Mouse (Mus musculus) neural tube, embryonic 15.5 days (tissue): ENCODE results near the gene Cxcr4. TPM values are rescaled to one million over a fixed set of nuclear protein-coding genes. Genes with fewer than 3 reads are reported as not detected.

ENCODE experiments used
- ATAC-seq: fragments of 200-750 bp; cut with Nextera tagmentation; 2 replicates; pipeline ENCODE4 v1.8.0; 2017; ENCODE audit warnings: mild to moderate bottlenecking, moderate TSS enrichment, moderate library complexity; ENCODE audit not compliant: low FRiP score
- H3K27ac ChIP-seq: fragments of 300-500 bp; sonication (generic); replicated peaks from 2 replicates; pipeline ENCODE4 v1.5.1; 2015; ENCODE audit warnings: mild to moderate bottlenecking, inconsistent platforms
- H3K27me3 ChIP-seq: fragments of 300-500 bp; sonication (generic); replicated peaks from 2 replicates; pipeline ENCODE4 v1.6.1; 2015; ENCODE audit warnings: inconsistent platforms
- H3K36me3 ChIP-seq: fragments of 300-500 bp; sonication (generic); 2 replicates; pipeline ENCODE4 v1.6.1; 2015; ENCODE audit warnings: inconsistent platforms
- H3K4me1 ChIP-seq: fragments of 300-500 bp; sonication (generic); 2 replicates; pipeline ENCODE4 v1.6.1; 2015; ENCODE audit warnings: inconsistent platforms
- H3K4me2 ChIP-seq: fragments of 300-500 bp; sonication (generic); 2 replicates; pipeline ENCODE4 v1.6.1; 2015; ENCODE audit warnings: inconsistent platforms, mild to moderate bottlenecking, moderate library complexity
- H3K4me3 ChIP-seq: fragments of 300-500 bp; sonication (generic); replicated peaks from 2 replicates; pipeline ENCODE4 v1.5.1; 2015; ENCODE audit warnings: mild to moderate bottlenecking, inconsistent platforms
- H3K9ac ChIP-seq: fragments of 300-500 bp; sonication (generic); replicated peaks from 2 replicates; pipeline ENCODE4 v1.6.1; 2015; ENCODE audit warnings: mild to moderate bottlenecking, inconsistent platforms
- H3K9me3 ChIP-seq: fragments of 300-500 bp; sonication (generic); replicated peaks from 2 replicates; pipeline ENCODE4 v1.6.1; 2016; ENCODE audit warnings: inconsistent platforms
- WGBS: fragments of 180-500 bp; shearing (Covaris S2); methylation state at CpG from one replicate; pipeline ENCODE4 v1.1.7; 2015; ENCODE audit warnings: mixed read lengths; 5-methylcytosine and 5-hydroxymethylcytosine counted together
- polyA plus RNA-seq: library from polyadenylated mRNA; unstranded; fragments of >200 nt; fragmentation: Nextera tagmentation; extraction: Ambion mirVana; gene quantifications from 2 replicates; pipeline ENCODE4 v1.2.1, GENCODE M21; 2015

Gene Cxcr4
- polyA plus RNA-seq, 1 experiment from 2014 or later = 4.2 TPM

- no peak overlapping the region for H3K4me3 ChIP-seq
- H3K27ac ChIP-seq = 0 out of 2 replicates have a peak overlapping the region, but pooled peaks have one; percentile 13
- H3K4me2 ChIP-seq = no peak overlapping the region
- 12% methylated on average over 6 of the region's 6 CpGs for WGBS
- ATAC-seq = no peak
- H3K27me3 ChIP-seq = peaks cover 17% of the 10 kb centered on the region; the same call in 1 of the 2 replicates
- H3K4me1 ChIP-seq = peaks cover 48% of the 10 kb centered on the region
- no peaks in the 10 kb centered on the region for H3K36me3 ChIP-seq
- H3K9me3 ChIP-seq = no peaks in the 10 kb centered on the region
- H3K9ac ChIP-seq = no peak overlapping the region
Observed at GRCm38 (mm10) chr1:128595528-128595927, 3.4 kb upstream of the Cxcr4 start.

DNA sequence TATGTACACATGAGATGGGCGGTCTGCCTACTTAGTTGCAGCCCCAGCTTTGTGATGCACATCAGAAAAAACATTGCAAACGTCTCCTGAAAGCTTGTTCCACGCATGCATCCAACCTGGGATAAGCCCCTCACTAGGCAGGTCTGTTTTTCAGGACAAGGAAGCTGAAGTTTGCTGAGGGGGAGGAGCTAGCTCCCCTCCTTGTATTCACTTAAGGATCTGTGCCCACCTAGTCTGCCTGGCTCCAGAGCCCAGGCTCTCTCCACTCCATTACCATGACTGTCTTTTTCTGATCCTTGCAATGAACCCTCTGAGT lies 3.0 kb upstream of the Cxcr4 start:
- WGBS = 32% methylated on average over 3 of the region's 3 CpGs
- no peak for ATAC-seq
- H3K27ac ChIP-seq = 0 out of 2 replicates have a peak overlapping the region, but pooled peaks have one; percentile 13
- H3K9ac ChIP-seq = no peak overlapping the region
- no peaks in the 10 kb centered on the region for H3K36me3 ChIP-seq
- no peak overlapping the region for H3K4me2 ChIP-seq
- no peak overlapping the region for H3K4me3 ChIP-seq
- H3K4me1 ChIP-seq = peaks cover 49% of the 10 kb centered on the region
- H3K27me3 ChIP-seq = peaks cover 17% of the 10 kb centered on the region; the same call in 1 of the 2 replicates
- H3K9me3 ChIP-seq = no peaks in the 10 kb centered on the region

DNA sequence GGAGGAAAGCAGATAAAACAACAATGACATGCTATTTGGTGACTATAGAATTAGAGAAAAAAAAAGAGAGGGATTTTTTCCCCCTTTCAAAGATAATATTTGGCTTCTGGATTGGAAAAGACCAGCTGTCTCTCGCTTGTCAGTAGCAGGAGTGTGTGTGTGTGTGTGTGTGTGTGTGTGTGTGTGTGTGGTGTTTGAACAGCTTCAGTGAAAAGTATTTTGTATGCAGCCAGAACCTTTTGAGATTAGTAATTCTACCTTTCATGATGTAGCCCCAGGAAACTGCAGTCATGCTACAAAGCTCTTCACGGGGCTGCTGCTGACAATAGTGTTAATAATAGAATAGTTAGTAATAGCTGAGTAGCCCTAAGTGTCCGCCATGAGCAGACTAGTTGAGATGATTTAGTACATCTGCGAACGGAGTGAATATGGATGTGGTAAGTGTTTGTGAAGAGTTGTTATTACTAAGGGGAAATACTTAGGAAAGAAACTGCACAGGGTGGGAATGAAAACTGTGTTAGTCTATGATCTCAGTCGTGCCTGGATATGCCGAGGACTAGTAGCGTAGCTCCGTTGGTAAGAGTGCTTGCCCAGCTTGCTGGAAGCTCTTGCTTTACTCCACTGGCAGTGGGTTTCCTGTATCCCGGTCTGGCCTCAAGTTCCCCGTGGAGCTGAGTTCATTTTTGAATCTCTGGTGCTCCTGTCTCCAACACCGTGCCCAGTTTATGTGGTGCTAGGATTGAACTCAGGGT lies 2.4 kb upstream of the Cxcr4 start:
- no peak for ATAC-seq
- Histone ChIP-seq H3K4me1 (peaks cover 49% of the 10 kb centered on the region), H3K27ac (no peak overlapping the region), H3K4me2 (no peak overlapping the region), H3K9me3 (no peaks in the 10 kb centered on the region), H3K4me3 (no peak overlapping the region), H3K9ac (no peak overlapping the region), H3K27me3 (peaks cover 17% of the 10 kb centered on the region; the same call in 1 of the 2 replicates), H3K36me3 (no peaks in the 10 kb centered on the region)
- WGBS = 31% methylated on average over 12 of the region's 12 CpGs

DNA sequence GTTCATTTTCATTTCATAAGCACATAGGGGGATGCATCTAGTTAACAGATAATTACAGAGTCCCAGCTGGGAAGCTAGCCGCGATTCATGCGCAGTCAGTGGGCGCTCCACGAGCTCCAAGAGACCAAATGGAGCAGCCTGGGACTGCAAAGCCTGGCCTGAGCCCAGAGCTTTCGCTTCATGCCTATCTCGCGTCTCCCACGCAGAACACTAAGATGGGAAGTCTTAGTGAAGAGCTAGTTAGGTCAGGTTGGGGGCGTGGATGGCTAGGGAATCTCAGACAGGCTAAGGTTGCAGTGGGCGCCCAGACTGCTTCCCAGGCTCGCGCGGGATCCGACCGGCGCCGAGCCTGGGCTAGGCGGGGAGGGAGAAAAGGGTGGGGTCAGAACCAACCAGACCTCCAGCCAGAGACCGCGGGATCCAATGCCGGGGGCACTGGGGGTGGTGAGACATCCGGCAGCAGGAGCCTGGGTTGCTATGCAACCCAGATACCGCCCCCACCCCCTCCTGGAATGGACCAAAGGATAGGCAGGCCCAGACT lies 938 bp upstream of the Cxcr4 start:
- peak overlapping the region; percentile 72 for H3K27ac ChIP-seq
- H3K9me3 ChIP-seq = no peaks in the 10 kb centered on the region
- peaks cover 49% of the 10 kb centered on the region for H3K4me1 ChIP-seq
- ATAC-seq = peak; percentile 48
- peaks cover 16% of the 10 kb centered on the region; the same call in 1 of the 2 replicates for H3K27me3 ChIP-seq
- H3K4me2 ChIP-seq = peak overlapping the region; percentile 96
- H3K4me3 ChIP-seq = peak overlapping the region; percentile 60
- 1% methylated on average over 24 of the region's 24 CpGs for WGBS
- H3K36me3 ChIP-seq = no peaks in the 10 kb centered on the region
- H3K9ac ChIP-seq = peak overlapping the region; percentile 28

DNA sequence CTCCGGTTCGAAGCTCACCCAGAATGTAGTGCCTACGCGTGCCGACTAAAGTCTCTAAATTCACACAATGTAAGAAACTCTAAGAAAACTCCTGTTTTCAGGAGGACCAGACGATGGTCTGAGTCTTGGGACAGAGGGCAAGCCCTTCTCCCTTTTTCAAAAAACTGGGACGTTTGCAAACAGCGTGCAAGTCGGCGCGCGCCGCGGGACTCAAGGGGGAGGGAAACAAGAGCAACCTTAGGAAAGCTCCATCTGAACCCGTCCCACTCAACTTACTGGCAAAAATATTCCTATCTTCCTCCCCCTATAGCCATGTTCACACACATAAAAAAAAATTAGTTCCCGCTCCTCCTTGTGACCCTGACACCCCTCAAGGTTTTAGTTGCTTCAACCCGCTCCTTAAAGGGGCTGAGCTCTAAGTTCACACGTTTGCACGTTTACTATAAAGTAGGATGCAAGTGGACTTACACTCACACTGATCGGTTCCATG lies 327 bp downstream of the Cxcr4 start:
- H3K4me1 ChIP-seq = peaks cover 49% of the 10 kb centered on the region
- no peaks in the 10 kb centered on the region for H3K36me3 ChIP-seq
- WGBS = under 1% methylated on average over 20 of the region's 20 CpGs
- H3K9ac ChIP-seq = peak overlapping the region; percentile 60
- H3K4me2 ChIP-seq = peak overlapping the region; percentile 96
- no peaks in the 10 kb centered on the region for H3K9me3 ChIP-seq
- peaks cover 13% of the 10 kb centered on the region; the same call in 1 of the 2 replicates for H3K27me3 ChIP-seq
- peak overlapping the region; percentile 68 for H3K27ac ChIP-seq
- H3K4me3 ChIP-seq = peak overlapping the region; percentile 60
- ATAC-seq = 0 out of 2 replicates have a peak, but pooled peaks have one; percentile 0

DNA sequence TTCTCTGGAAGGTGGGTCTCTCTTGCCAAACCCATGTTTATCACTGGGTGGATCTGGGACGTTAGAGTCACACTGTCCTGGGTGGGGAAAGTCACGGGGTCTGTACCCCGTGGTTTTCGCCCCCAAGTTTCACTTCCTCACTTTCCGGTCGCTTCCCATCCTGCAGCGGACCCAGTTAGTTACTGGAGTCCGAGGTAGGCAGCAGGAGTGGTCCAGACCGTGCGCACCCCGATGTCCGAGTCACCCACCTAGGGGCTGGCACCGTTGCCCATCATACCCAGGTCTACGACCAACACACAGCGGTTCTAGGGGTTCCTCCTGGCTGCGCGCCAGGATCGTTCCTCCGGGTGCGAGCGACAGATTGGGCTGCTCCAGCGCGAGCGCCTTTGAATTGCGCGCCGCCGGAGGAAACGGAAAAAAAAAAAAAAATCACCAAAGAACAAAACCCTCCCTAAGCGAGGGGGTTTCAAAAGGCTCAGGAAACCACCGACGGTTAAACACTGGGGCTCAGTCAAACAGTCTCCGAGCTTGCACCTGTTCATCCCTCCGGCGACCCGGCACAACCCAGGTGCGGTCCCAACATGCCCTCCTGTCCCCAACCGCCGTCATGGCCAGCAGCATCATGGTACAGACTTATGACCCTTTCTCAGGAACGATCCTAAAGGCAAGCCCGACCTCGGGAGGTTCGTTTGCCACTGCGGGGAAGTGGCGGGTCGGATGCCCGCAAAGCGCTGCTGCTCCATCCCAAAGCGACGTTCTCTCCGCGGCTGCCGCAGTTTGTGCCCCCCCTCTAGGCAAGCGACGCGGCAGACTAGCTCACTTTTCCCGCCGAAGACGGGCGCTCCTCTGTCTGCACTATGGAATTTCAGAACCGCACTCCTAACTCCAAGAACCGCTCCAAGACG lies 1.0 kb downstream of the Cxcr4 start:
- peak overlapping the region; percentile 60 for H3K4me3 ChIP-seq
- no peaks in the 10 kb centered on the region for H3K9me3 ChIP-seq
- H3K27ac ChIP-seq = peak overlapping the region; percentile 68
- H3K9ac ChIP-seq = peak overlapping the region; percentile 60
- H3K4me1 ChIP-seq = peaks cover 53% of the 10 kb centered on the region
- no peaks in the 10 kb centered on the region for H3K36me3 ChIP-seq
- WGBS = under 1% methylated on average over 63 of the region's 63 CpGs
- H3K4me2 ChIP-seq = peak overlapping the region; percentile 96
- H3K27me3 ChIP-seq = peaks cover 13% of the 10 kb centered on the region; the same call in 1 of the 2 replicates
- 0 out of 2 replicates have a peak, but pooled peaks have one; percentile 10 for ATAC-seq

DNA sequence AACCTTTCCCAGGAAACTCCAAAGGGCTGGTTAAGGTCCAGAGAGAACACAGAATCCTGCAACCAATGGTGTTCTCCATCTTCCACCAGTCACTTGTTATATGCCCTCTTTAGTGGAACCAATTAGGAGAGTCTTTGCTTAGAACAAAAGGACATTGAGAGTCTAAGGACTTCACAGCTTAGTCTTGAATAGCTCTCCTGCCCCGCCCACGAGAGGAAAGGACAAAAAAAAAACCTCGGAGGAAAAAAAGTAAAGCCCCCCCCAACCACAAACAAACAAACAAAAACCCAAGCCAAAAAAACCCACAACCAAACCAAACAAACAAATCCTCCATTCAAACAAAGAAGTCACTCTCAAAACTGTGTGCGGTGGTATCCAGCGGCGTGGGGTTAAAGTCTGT lies 2.1 kb downstream of the Cxcr4 start:
- peak overlapping the region; percentile 60 for H3K4me3 ChIP-seq
- H3K4me2 ChIP-seq = peak overlapping the region; percentile 96
- H3K9ac ChIP-seq = no peak overlapping the region
- H3K9me3 ChIP-seq = no peaks in the 10 kb centered on the region
- peaks cover 45% of the 10 kb centered on the region for H3K4me1 ChIP-seq
- no peaks in the 10 kb centered on the region for H3K36me3 ChIP-seq
- no peak overlapping the region for H3K27ac ChIP-seq
- ATAC-seq = no peak
- 3% methylated on average over 6 of the region's 6 CpGs for WGBS
- 0 out of 2 replicates have a peak, but pooled peaks cover 6% of the 10 kb centered on the region for H3K27me3 ChIP-seq

DNA sequence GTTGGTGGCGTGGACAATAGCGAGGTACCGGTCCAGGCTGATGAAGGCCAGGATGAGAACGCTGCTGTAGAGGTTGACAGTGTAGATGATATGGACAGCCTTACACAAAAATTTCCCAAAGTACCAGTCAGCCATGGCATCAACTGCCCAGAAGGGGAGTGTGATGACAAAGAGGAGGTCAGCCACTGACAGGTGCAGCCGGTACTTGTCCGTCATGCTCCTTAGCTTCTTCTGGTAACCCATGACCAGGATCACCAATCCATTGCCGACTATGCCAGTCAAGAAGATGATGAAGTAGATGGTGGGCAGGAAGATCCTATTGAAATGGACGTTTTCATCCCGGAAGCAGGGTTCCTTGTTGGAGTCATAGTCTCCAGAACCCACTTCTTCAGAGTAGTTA lies 2.6 kb downstream of the Cxcr4 start:
- Histone ChIP-seq H3K27ac (0 out of 2 replicates have a peak overlapping the region, but pooled peaks have one; percentile 13), H3K9ac (no peak overlapping the region)
- 63% methylated on average over 9 of the region's 9 CpGs for WGBS

DNA sequence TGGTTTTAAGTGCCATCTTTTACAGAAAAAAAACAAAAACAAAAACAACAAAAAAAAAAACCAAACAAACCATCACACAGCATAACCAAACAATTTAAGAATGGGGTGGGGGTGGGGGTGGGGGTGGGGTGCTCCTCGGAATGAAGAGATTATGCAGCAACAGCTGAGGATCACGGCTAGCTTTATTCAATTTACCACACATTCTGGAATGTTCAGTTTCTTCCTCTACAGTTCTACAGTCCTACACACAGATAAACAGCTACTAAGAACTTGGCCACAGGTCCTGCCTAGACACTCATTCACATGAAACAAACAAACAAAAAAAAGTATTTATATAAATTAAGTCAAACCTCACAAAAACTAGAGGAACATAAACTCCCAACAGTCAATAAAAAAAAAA lies 3.8 kb downstream of the Cxcr4 start:
- WGBS = 28% methylated on average over 2 of the region's 2 CpGs
- no peaks in the 10 kb centered on the region for H3K9me3 ChIP-seq
- H3K36me3 ChIP-seq = no peaks in the 10 kb centered on the region
- H3K27me3 ChIP-seq = no peaks in the 10 kb centered on the region
- peaks cover 32% of the 10 kb centered on the region for H3K4me1 ChIP-seq
- H3K4me2 ChIP-seq = no peak overlapping the region
- no peak for ATAC-seq
- no peak overlapping the region for H3K27ac ChIP-seq
- no peak overlapping the region for H3K9ac ChIP-seq
- no peak overlapping the region for H3K4me3 ChIP-seq

More for the DNA sequence above, 2.6 kb downstream of the Cxcr4 start:
- no peaks in the 10 kb centered on the region for H3K9me3 ChIP-seq
- no peaks in the 10 kb centered on the region for H3K36me3 ChIP-seq
- no peak for ATAC-seq
- H3K4me3 ChIP-seq = peak overlapping the region; percentile 60
- H3K4me2 ChIP-seq = peak overlapping the region; percentile 96
- H3K4me1 ChIP-seq = peaks cover 40% of the 10 kb centered on the region
- H3K27me3 ChIP-seq = 0 out of 2 replicates have a peak, but pooled peaks cover 4% of the 10 kb centered on the region

GRCm38 (mm10) chr1:128586928-128587780 lies 4.9 kb downstream of the Cxcr4 start:
- WGBS = 42% methylated on average over 8 of the region's 8 CpGs
- H3K4me2 ChIP-seq = no peak overlapping the region; the same call in 1 of the 2 replicates
- H3K9ac ChIP-seq = no peak overlapping the region

More at GRCm38 (mm10) chr1:128586928-128587780, 4.9 kb downstream of the Cxcr4 start:
- Histone ChIP-seq H3K27ac (peak overlapping the region; percentile 33; the same call in 1 of the 2 replicates), H3K36me3 (no peaks in the 10 kb centered on the region), H3K9me3 (no peaks in the 10 kb centered on the region), H3K4me3 (no peak overlapping the region), H3K27me3 (no peaks in the 10 kb centered on the region), H3K4me1 (peaks cover 22% of the 10 kb centered on the region)
- ATAC-seq = no peak
